Mouse (Mus musculus): ENCODE results near the gene Cebpe.

- TF ChIP-seq CTCF (IDR thresholded peaks at IDR 0.05; ENCODE audit: low read depth, low read length) (no peak), POLR2A (IDR thresholded peaks at IDR 0.05; ENCODE audit: extremely low read depth, insufficient read depth, low read length) (no peak)
These were observed 20.2 kb upstream of the Cebpe start for GRCm38 (mm10) chr14:54732206-54732605.
